Mouse (Mus musculus) C2C12 (cell line): ENCODE measurements around the gene Polg2. TPM values are rescaled to one million over a fixed set of nuclear protein-coding genes. Genes with fewer than 3 reads are reported as not detected.
"Not testable (repeated sequence)": the region's sequence is repeated elsewhere in the genome, so short reads cannot be mapped to it uniquely, and the experiment has no call there.

Source experiments
- H3K27me3 ChIP-seq: one replicate; pipeline ENCODE4 v1.6.1; 2011; ENCODE audit not compliant: control insufficient read depth, insufficient read depth, insufficient read length
- H3K36me3 ChIP-seq: one replicate; pipeline ENCODE4 v1.6.1; 2011; ENCODE audit not compliant: control insufficient read depth, insufficient read depth
- H3K4me3 ChIP-seq: one replicate; pipeline ENCODE4 v1.5.1; 2011; ENCODE audit warnings: mild to moderate bottlenecking, control low read depth; ENCODE audit not compliant: poor library complexity, insufficient read depth, severe bottlenecking
- H3K79me2 ChIP-seq: one replicate; pipeline ENCODE4 v1.6.1; 2011; ENCODE audit not compliant: control insufficient read depth, insufficient read depth
- H3K79me3 ChIP-seq: one replicate; pipeline ENCODE4 v1.6.1; 2011; ENCODE audit warnings: low read depth, control low read depth
- H3ac ChIP-seq: one replicate; pipeline ENCODE3; 2011; ENCODE audit warnings: low read depth; ENCODE audit not compliant: control insufficient read depth, insufficient read length
- CEBPB ChIP-seq: IDR thresholded peaks from one replicate; pipeline ENCODE4 v1.6.1; 2011; ENCODE audit warnings: low read depth, mild to moderate bottlenecking, control low read depth, moderate library complexity
- CTCF ChIP-seq: IDR thresholded peaks from one replicate; pipeline ENCODE4 v1.5.1; 2011; ENCODE audit not compliant: control insufficient read depth, insufficient read depth, insufficient read length
- FOSL1 ChIP-seq: IDR thresholded peaks from one replicate; pipeline ENCODE4 v1.8.0; 2011; ENCODE audit warnings: mild to moderate bottlenecking, low read length; ENCODE audit not compliant: poor library complexity, insufficient read depth, severe bottlenecking
- MAX ChIP-seq: IDR thresholded peaks from one replicate; pipeline ENCODE4 v1.6.1; 2011; ENCODE audit warnings: mild to moderate bottlenecking, control low read depth
- MYOD1 ChIP-seq: IDR thresholded peaks from one replicate; pipeline ENCODE4 v1.6.1; 2011; ENCODE audit warnings: low read depth; ENCODE audit not compliant: control insufficient read depth, insufficient read length
- MYOG ChIP-seq: IDR thresholded peaks from one replicate; pipeline ENCODE4 v1.6.1; 2011; ENCODE audit not compliant: control insufficient read depth, insufficient read length; ENCODE audit errors: extremely low read depth
- USF1 ChIP-seq: IDR thresholded peaks from one replicate; pipeline ENCODE4 v1.6.1; 2011; ENCODE audit warnings: low read depth, mild to moderate bottlenecking, control low read depth, moderate library complexity
- polyA plus RNA-seq: library from polyadenylated mRNA; unstranded; fragments of >200 nt; fragmentation: generic; extraction: Trizol; gene quantifications from one replicate; pipeline ENCODE4 v1.2.1, GENCODE M21; 2012; ENCODE audit warnings: missing spikeins

The Polg2 gene
- polyA plus RNA-seq, 1 experiment: 6.9 TPM

DNA sequence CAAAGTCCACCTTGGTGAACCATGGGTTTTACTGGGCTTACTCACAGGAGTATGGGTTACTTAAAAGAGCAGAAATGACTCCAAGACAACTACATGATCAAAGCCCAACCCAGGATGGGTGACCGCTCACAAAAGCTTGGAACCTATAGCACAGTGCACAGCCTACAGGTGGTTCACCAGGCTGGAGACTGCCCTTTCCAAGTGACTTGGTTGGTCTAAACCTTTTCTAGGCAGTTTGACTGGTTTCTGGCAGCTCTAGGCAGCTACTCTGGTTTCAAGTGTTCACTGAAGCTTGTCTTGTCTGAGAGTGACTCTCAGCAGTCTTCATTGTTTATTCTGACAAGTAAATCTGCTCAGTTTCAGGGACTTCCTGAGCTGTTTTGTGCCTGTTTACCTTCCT, 49.7 kb downstream of the Polg2 start:
- Histone ChIP-seq H3ac (no peak overlapping the region), H3K79me3 (no peaks in the 10 kb centered on the region), H3K36me3 (no peaks in the 10 kb centered on the region), H3K27me3 (no peaks in the 10 kb centered on the region), H3K79me2 (no peaks in the 10 kb centered on the region), H3K4me3 (no peak overlapping the region)
- TF ChIP-seq MAX: no peak
- no peak for TF ChIP-seq USF1
- TF ChIP-seq MYOG: no peak
- TF ChIP-seq MYOD1: no peak
- TF ChIP-seq CEBPB: no peak
- TF ChIP-seq CTCF: no peak
- no peak for TF ChIP-seq FOSL1

DNA sequence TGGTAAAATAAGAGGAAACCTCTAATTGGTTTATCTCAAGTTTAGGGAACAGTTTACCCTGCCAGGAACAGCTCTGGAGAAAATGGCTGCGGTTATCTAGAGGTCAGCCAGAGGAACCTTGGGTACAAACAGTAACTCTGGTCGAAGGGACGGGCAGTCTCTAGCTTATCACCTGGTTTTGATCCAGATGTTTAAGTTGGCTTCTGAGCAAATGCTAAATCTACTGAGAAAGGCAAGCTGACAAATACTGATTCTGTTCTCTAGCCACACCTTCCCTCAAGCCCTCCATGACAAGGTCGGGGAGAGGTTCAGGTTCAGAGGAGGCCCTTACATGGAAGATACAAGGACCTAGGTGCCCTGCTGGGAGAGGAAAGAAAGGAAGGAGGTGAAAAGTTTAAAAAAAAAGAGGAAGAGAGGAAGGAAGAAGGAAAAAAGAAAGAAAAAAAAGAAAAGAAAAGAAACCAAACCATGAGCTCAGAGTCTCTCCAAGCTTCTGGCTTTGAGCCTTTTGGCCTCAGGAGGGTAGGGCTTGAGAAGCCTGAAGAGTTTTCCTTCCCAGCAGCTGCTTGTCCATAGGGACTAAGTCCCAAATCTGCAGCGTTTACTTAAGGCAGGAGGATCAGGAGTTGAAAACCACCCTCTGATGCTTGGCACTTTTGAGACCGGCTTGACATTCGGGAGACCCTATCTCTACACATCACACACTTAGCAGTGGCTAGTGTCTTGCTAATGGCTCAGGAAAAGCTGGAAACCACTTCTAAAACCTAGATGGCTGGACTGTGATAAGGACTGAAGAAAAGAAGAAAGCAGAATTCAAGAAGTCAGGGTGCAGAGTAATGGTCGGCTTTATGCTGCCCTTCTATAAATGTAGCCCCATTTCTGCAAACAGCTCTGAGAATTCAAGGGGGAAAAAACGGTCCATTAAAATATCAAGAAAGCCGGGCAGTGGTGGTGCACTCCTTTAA, 50.7 kb downstream of the Polg2 start:
- Histone ChIP-seq H3K27me3 (no peaks in the 10 kb centered on the region), H3K4me3 (no peak overlapping the region), H3K36me3 (no peaks in the 10 kb centered on the region), H3ac (no peak overlapping the region), H3K79me3 (no peaks in the 10 kb centered on the region), H3K79me2 (no peaks in the 10 kb centered on the region)
- TF ChIP-seq FOSL1: no peak
- TF ChIP-seq USF1: no peak
- no peak for TF ChIP-seq CEBPB
- no peak for TF ChIP-seq MYOG
- no peak for TF ChIP-seq MAX
- TF ChIP-seq MYOD1: no peak
- no peak for TF ChIP-seq CTCF

DNA sequence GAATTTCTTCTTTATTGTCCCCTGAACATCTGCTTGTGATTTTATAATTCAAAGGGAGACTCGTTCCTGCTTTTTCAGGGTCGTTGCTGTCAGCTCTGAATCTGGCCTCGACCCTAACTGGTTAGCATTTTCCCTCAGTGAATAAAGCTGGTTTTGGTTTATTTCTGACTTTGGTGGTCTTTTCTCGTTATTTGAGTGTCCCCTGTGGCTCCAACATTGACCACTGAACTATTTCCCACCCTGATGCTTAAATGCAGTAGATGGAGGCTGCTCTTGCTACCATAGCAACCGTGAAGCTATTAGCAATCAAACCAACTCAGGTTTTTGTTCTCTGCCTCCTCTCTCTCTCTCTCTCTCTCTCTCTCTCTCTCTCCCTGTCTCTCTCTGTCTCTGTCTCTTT, 51.4 kb downstream of the Polg2 start:
- Histone ChIP-seq H3ac (no peak overlapping the region), H3K36me3 (no peaks in the 10 kb centered on the region), H3K79me2 (no peaks in the 10 kb centered on the region), H3K27me3 (no peaks in the 10 kb centered on the region), H3K79me3 (no peaks in the 10 kb centered on the region), H3K4me3 (no peak overlapping the region)
- TF ChIP-seq MAX (no peak), MYOD1 (no peak), MYOG (no peak), FOSL1 (no peak), CTCF (no peak), CEBPB (no peak), USF1 (no peak)

DNA sequence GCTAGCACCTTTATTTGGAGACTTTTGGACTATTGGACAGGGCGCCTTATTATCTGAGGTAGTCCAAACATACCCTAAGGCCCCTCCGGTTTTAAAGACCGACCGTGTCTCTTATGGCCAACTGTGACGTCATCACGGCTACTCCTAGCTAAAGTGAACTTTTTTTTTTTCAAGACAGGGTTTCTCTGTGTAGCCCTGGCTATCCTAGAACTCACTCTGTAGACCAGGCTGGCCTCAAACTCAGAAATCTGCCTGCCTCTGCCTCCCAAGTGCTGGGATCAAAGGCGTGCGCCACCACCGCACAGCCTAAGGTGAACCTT, 54.5 kb downstream of the Polg2 start:
- H3K36me3 ChIP-seq, H3K79me2 ChIP-seq, H3K4me3 ChIP-seq, H3K27me3 ChIP-seq, H3K79me3 ChIP-seq, H3ac ChIP-seq: not testable (repeated sequence)

DNA sequence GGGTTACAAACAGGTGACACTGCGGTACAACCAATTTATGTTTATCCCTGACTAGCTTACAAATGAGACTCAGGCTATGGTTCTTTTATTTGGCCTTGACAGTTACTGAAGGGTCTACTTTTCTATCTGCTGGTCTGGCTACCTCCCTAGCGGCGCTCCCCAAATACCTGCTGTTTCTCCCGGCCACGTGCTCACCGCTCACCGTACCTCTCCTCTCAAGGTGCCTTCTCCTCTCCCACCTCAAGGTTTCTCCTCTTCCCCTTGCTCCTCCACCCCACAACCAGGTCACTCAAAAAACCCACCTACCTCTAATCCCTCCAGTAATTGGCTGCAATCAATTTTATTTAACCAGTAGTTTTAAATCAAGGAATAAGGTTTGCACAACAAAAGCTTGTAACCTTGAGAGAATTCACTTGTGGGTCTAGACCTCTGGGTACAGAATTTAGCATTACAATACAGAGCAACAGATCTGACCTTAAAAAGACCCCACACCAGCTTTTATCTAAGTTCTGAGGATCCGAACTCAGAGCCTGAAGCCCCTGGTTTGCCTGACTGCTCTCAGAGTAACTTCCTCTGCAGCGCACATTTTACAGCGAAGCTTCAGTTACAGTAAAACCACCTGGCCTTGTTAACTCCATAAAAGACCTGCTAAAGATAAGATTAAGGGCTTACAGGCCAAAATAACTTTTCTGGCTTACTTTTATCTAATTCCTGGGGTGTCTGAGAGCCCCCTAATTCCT, 55.0 kb downstream of the Polg2 start:
- Histone ChIP-seq H3K4me3 (no peak overlapping the region), H3ac (no peak overlapping the region), H3K27me3 (no peaks in the 10 kb centered on the region), H3K36me3 (no peaks in the 10 kb centered on the region), H3K79me2 (no peaks in the 10 kb centered on the region), H3K79me3 (no peaks in the 10 kb centered on the region)
- TF ChIP-seq USF1: no peak
- TF ChIP-seq CEBPB: no peak
- no peak for TF ChIP-seq MYOD1
- no peak for TF ChIP-seq MAX
- no peak for TF ChIP-seq CTCF
- TF ChIP-seq FOSL1: no peak
- no peak for TF ChIP-seq MYOG

DNA sequence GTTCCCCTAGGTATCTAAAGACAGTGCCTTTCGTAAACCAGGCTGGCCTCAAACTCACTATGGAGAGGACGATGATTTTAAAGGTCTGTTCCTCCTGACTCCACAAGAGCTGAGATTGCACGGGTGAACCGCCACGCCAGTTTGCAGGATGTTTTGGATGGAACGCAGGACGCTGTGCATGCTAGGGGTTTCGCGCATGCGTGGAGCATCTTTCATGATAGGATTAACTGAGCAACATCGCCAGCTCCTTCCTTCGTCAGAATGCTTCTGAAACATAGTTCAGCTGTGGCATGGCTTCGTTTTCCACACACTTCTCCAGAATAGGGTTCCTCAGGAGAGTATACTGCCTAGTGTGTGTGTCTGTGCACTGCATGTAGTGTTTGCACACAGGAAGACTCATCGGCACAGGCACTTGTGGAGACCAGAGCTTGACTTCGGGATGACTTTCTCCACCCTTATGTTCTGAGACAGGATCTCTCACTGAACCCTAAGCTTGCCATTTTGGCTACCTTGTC, 55.7 kb downstream of the Polg2 start:
- Histone ChIP-seq H3K4me3 (no peak overlapping the region), H3K79me2 (no peaks in the 10 kb centered on the region), H3K36me3 (no peaks in the 10 kb centered on the region), H3ac (no peak overlapping the region), H3K79me3 (no peaks in the 10 kb centered on the region), H3K27me3 (no peaks in the 10 kb centered on the region)
- no peak for TF ChIP-seq CTCF
- no peak for TF ChIP-seq USF1
- no peak for TF ChIP-seq FOSL1
- TF ChIP-seq MAX: no peak
- TF ChIP-seq CEBPB: no peak
- no peak for TF ChIP-seq MYOG
- no peak for TF ChIP-seq MYOD1
